Mouse (Mus musculus) CH12.LX (cell line): ENCODE measurements around the gene Sox1.

Experiments used
- CTCF ChIP-seq, 2 experiments: IDR thresholded peaks in 1 of 2; conservative IDR thresholded peaks in 1 of 2; 2 replicates each; pipeline ENCODE4 v1.5.1; 2011 to 2012; ENCODE audit warnings: low read depth in 2 of 2, low read length in 2 of 2, improper control_type of control experiment in 1 of 2, inconsistent platforms in 1 of 2, mild to moderate bottlenecking in 1 of 2, moderate library complexity in 1 of 2
- JUN ChIP-seq: IDR thresholded peaks from 2 replicates; pipeline ENCODE4 v1.6.1; 2011; ENCODE audit warnings: low read depth, mild to moderate bottlenecking, low read length, improper control_type of control experiment, moderate library complexity; ENCODE audit not compliant: insufficient read depth
- MAX ChIP-seq: IDR thresholded peaks from 2 replicates; pipeline ENCODE4 v1.6.1; 2011; ENCODE audit warnings: low read length, improper control_type of control experiment
- POLR2A ChIP-seq: IDR thresholded peaks from 2 replicates; pipeline ENCODE4 v1.6.1; 2011; ENCODE audit warnings: low read depth, mild to moderate bottlenecking, improper control_type of control experiment, low read length
- SMC3 ChIP-seq: IDR thresholded peaks from 2 replicates; pipeline ENCODE4 v1.6.1; 2011; ENCODE audit warnings: low read depth, low read length, improper control_type of control experiment
- ZC3H11A ChIP-seq: IDR thresholded peaks from 2 replicates; pipeline ENCODE4 v1.6.1; 2012; ENCODE audit warnings: low read depth, mild to moderate bottlenecking, inconsistent platforms, low read length, improper control_type of control experiment
- ZKSCAN1 ChIP-seq: IDR thresholded peaks from 2 replicates; pipeline ENCODE4 v1.6.1; 2012; ENCODE audit warnings: low read depth, inconsistent platforms, low read length, improper control_type of control experiment, borderline replicate concordance
- ZMIZ1 ChIP-seq: IDR thresholded peaks from 2 replicates; pipeline ENCODE4 v1.6.1; 2012; ENCODE audit warnings: low read depth, mild to moderate bottlenecking, inconsistent platforms, low read length, improper control_type of control experiment

- TF ChIP-seq ZKSCAN1 (no peak), SMC3 (no peak), MAX (no peak), POLR2A (no peak), JUN (no peak), CTCF (conservative IDR thresholded peaks at IDR 0.05 in 1 of 2, IDR thresholded peaks at IDR 0.05 in 1 of 2; ENCODE audit: low read depth in 2 of 2, low read length in 2 of 2) (no peak), ZMIZ1 (no peak), ZC3H11A (no peak)
These were observed 44.0 kb upstream of the Sox1 start for GRCm38 (mm10) chr8:12351121-12351520.
